Mouse (Mus musculus): ENCODE results near the gene Bak1. TPM values are rescaled to one million over a fixed set of nuclear protein-coding genes. Genes with fewer than 3 reads are reported as not detected.

The Bak1 gene
- 10 to 100 TPM; 18.8 to 22.3 (median 21.4) TPM for total RNA-seq (2022)

DNA sequence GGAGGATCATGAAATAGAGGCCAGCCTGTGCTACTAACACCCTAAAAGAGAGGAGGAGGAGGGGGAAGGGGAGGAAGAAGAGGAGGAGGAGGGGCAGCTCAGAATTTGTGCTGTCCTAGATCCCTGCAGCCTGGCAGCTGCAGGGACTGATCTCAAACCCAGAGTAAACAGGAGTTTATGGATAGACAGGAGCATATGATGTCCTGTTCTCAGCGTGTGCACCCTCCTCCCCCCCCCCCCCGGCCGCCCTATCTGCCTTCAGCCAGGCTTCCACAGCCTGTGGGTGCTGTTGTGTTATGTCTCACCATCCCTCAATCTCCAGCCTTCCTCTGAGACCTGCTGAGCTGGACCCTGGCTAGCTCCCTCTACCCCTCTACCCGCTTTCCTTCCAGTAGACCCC lies at the start of gene Bak1:
Gene Bak1 (minus strand): TSS at position 101 of the 400 bp plus-strand sequence.
- no peak for DNase-seq (ENCODE audit: low spot score in 2 of 2)

DNA sequence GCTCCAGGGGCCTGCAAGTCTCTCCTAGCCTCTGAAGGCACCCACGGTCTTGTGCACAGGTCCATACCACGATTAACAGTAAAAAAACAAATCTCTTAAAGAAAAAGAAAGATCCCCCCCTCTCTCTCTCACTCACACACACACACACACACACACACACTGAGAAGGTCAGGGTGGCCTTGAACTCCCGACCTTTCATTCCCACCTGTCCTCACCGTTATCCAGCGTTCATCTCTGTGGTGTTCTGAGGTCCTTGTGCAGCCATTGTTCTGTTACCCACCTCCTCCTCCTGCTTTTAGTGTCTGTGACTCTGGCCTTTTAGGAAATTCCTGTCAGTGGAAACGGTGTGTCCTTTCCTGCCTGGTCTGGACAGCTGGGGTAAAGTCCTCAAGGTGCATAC lies 49.7 kb upstream of the Bak1 start:
- DNase-seq (ENCODE audit: low spot score in 2 of 2): no peak

DNA sequence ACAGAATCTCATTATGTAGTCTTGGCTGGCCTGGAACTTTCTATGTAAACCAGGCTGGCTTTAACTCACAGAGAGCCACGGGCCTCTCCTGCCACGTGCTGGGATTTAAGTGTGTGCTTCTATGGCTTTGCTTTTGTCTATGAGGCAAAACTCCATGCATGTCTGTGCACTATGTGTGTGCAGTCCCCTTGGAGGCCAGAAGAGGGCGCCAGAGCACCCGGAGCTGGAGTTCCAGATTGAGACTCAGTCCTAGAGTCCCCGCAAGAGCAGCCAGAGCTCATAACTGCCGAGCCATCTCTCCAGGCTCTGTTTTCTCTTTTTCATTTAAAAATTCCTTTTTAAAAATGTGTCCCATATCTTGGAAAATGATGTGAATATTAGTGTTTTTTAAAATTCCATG lies 49.1 kb upstream of the Bak1 start:
- DNase-seq (ENCODE audit: low spot score in 2 of 2): no peak

DNA sequence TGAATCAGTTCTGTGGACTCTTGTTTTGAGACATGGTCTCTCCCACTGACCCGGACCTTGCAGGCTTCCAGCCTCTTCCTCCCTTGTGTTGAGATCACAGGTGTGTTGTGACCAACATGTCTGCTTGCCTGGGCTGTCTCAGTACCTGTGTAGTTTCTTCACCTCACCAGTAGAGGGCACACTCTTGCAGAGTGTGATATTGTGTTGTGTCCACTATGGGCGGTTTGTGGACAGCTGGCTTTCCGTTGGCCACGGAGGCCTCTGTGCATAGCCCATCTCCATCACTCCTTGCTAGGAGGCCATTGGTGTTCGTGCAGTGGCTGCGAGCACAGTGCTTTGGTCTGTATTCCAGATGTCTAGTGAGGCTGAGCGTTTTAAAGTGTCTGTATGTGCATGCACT lies 48.3 kb upstream of the Bak1 start:
- no peak for DNase-seq (ENCODE audit: low spot score in 2 of 2)

DNA sequence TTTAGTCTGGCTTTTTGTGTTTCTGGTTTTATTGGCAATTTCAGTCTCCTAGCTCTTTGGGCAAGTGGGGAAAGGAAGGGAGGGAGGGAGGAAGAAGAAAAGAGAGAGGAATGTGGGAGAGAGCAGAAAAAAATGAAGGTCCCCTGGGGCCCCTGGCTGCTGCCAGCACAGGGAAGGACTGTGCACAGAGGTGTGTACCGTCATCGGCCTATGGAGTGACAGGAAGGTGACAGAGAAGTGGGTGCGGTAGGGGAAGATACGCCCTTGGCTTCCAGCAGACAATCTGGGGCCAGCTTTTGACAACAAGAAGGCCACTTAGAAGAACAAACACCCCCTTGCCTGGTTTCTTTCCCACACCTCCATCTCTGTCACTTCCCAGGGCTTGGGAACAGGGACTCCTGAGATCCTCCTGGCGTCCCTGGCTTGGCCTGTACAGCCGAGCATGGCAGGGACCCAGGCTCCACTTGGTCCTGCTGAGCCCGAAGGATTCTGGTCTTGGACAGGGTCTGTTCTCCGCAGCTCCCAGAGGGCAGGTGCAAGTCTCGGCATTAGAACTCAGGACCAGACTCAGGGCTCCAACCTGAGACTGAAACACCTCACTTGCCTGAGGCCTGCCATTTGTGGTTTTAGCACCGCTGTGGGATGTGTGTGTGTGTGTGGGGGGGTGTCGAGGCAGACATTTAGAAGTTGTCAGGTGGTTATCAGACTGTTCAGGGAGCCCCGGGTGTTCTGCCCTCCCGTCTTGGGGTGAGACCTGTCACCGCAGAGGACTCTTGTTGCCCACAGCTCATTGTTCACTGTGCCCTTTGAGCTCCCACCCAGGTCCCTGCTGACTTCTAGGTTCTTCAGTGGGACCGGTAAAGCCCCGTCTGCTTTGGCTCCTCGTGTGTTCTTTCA lies 46.3 kb upstream of the Bak1 start:
- DNase-seq (ENCODE audit: low spot score in 2 of 2): no peak

DNA sequence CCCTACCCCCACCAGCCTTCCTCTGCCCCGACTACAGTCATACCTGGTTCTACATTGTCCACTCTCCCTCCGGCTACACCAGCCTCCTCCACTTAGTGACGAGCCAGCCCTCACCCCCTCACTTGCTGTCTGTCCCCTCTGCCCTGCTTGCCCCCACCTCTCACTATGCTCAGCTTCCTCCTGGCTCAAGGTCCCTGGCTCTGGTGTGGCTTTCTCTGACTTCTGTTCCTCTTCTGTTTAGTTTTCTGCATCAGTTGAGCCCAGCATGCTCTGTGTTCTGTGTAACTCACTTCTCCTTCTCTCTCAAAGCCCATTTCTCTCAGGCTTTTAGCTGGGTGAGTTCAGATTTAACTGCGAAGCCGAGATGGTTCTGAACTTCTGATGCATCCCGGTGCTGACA lies 45.4 kb upstream of the Bak1 start:
- no peak for DNase-seq (ENCODE audit: low spot score in 2 of 2)

DNA sequence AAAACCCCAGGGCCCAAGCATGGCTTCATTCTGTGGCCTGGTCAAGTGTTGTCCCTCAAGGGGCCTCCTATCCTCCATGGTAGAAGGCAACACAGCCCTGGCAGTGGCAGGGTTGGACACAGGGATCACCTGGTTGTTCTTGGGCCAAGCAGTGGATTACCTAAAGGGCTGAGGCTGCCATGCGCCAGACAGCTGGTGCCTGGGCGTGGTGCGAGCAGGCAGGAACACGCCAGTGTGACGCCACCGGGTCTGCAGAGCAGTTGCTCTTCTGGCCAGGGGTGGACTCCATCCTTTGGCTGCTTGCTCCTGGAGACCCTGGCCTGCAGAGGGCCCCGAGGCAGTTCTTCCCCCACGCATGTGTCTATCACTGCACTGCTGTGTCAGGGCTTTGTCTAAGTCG lies 45.0 kb upstream of the Bak1 start:
- no peak for DNase-seq (ENCODE audit: low spot score in 2 of 2)

DNA sequence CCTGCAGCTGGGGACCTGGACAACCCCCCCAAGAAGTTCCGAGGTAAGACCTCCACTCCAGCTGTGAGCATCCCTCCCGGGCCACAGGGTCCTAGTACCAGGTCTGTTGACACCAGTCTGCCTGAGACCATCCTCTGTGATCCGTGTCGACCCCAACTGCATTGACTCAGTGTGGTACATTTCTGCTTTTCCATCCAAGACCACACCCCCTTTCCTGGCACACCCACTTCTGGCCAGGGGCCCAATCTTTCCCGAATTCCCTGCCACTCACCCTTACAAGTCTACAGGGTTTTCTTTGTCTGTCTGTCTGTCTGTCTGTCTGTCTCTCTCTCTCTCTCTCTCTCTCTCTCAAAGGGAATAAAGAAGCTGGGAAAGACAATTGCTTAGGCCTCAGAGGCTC lies 44.3 kb upstream of the Bak1 start:
- DNase-seq (ENCODE audit: low spot score in 2 of 2): no peak

DNA sequence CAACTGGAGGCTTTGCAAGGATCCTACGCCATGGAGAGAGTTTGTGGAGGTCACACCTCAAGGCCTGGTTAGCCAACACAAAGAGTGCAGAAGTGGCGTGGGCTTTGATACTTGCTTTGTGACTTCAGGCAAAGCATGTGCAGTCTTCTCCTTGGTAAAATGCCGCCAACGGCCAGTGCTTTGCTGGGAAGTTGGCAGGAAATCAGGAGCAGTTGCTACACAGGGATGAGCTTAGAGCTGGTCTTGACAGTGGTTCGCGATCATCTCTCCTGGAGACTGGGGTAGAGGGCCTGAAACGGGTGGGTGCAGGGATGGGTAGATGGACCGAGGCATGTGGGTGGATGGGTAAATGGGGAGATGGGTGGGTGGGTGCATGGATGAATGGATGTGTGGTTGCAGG lies 43.6 kb upstream of the Bak1 start:
- no peak for DNase-seq (ENCODE audit: low spot score in 2 of 2)

DNA sequence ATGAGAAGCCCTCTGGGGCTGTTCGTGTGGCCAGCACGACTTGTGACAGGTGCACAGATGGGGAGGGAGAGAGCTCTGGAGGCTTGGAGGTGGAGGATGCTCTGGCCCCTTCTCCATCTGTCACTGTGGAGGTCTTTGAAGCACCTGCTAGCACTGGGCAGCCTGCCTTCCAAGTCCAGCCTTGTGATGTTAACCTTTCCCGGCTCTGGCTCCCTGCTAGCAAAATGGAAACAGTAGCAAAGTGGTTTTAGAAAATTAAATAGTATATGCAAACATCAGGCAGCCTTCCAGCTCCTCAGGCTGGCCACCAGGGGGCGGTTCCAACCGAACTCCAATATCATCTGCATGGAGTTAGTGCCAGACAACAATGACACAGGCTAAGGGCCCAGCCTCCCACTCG lies 42.8 kb upstream of the Bak1 start:
- no peak for DNase-seq (ENCODE audit: low spot score in 2 of 2)

DNA sequence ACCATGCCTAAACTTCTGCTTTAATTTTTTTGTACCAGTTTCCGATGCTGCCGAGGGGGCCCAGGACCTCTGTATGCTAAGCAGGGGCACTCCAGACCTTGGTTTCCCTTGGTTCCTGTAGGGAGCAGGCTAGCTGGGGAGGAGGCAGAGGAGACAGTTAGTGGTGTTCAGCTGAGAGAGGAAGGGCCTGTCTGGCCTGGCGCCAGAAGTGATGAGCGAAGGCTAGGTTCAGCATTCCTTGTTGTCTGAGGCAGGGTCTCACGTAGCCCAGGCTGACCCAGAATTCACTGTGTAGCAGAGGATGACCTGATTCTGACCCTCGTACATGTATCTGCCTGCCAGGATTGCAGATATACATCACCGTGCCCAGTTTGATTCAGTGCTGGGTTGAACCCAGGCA lies 42.1 kb upstream of the Bak1 start:
- DNase-seq (ENCODE audit: low spot score in 2 of 2): no peak

DNA sequence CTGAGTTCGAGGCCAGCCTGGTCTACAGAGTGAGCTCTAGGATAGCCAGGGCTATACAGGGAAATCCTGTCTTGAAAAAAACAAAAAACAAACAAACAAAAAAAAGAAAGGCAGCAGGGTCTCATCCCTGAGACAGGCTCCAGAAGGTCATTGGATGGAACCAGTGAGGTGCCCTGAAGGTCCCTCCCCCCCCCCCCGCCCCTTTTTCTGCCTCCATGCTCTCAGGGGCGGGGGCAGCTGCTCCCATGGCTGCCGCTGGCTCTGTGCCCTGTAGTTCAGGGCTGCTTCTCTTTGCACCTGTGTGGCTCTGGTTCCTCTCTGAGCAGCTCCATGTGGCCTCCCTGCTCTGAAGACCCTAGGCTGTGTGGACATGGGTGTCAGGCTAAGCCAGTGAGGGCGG lies 40.3 kb upstream of the Bak1 start:
- DNase-seq (ENCODE audit: low spot score in 2 of 2): no peak

DNA sequence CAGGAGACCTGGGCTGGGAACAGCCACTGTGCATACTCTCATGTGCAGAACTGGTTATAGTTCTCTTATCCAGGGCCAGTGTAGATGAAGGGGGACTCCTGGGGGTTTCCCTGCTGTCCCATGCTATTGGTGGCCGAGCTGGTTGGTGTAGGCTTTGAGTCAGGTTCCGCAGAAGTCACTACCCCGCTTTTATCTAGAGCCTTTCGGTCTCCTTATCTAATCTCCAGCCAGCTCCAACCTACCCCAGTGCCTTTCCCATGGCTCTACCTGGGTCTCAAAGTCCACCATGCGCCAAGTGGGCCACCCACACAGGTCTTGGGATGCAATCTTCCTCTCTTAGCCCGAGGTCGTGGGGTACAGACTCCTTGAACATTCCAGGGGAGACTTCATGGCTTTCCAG lies 37.3 kb upstream of the Bak1 start:
- DNase-seq (ENCODE audit: low spot score in 2 of 2): no peak

DNA sequence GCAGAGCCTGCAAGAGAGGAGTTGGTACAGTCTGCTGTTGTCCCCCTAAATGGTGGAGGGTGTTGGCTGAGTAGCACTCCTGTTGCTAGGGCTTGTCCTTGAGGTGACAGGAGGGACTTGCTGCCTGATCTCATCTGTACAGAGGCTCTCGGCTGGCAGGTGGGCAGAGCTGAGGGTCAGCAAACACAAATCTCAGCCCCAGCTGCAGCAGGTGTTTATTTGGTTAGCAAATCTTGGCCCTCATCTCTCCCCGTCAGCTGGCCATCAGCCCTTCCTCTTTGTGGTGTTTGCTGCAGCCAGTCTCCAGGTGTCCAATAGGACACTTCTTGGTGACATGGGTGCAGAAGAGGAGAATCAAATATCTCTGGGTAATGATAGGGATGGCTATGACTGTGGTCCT lies 35.4 kb upstream of the Bak1 start:
- no peak for DNase-seq (ENCODE audit: low spot score in 2 of 2)

DNA sequence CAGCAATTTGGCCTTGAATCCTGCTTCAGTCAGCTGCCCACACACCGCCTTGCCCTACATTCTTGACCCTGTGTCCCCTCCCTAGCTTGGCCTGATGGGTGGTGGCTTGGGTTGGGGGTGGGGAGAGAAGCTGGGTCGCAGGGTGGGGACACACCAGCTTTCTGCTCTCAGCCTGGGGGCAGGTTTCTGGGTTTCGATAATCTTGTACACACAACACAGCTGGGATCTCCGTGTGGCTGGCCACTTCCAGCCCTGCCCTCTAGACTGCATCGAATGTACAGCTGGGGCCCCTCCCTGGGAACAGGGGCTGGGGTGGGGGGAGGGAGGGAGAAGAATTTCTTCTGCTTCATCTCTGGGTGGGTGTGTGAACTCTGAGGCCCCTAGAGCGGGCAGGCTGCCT lies 34.9 kb upstream of the Bak1 start:
- no peak for DNase-seq (ENCODE audit: low spot score in 2 of 2)

DNA sequence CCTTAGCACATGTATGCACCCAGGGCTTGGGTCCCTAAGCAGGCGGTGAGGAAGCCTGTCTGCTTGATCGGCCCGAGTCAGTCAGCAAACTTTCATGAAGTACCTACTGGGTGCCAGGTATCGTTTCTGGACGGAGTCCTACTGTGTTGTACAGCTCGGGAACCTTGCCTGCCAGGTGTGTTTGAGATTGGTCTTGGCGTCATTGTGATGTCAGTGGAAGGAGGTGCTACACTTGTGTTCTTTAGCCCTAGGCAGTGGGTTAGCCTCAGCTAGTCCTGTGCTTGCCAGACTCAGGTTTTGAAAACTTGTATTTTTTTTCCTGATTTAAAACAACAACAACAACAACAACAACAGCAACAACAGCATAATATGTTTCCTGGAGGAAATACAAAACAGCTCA lies 33.9 kb upstream of the Bak1 start:
- DNase-seq (ENCODE audit: low spot score in 2 of 2): no peak

DNA sequence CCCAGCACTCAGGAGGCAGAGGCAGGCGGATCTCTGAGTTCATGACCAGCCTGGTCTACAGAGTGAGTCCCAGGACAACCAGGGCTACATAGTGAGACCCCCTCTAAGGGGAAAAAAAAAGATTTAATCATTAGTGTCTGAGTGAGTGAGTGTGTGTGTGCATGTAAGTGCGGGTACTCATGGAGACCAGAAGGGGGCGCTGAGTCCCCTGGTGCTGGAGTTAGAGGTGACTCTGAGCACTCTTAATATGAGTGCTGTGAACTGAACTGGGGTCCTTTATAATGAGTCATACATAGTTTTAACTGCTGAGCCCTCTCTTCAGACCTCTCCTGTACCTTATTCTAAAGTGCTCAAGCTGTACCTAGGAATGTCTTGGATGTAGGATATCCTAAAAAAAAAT lies 32.9 kb upstream of the Bak1 start:
- no peak for DNase-seq (ENCODE audit: low spot score in 2 of 2)

DNA sequence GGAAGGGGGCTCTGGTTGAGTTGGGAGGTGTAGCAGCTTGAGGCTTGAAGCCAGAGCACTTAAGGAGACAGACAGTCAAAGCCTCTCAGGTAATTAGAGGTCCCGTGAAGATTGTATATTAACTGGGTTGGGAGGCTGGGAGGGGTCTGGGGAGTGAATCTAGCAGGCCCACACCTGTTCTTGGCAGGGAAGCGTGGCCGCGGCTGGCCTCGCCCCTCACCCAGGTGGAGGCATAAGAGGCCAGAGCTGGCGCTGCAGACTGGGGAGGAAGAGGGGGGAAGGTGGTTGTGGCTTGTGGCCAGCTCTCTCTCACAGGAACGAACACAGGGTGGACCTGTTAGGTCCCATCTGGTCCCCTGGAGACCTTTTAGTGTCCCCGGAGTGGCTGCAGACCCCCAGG lies 31.9 kb upstream of the Bak1 start:
- no peak for DNase-seq (ENCODE audit: low spot score in 2 of 2)

DNA sequence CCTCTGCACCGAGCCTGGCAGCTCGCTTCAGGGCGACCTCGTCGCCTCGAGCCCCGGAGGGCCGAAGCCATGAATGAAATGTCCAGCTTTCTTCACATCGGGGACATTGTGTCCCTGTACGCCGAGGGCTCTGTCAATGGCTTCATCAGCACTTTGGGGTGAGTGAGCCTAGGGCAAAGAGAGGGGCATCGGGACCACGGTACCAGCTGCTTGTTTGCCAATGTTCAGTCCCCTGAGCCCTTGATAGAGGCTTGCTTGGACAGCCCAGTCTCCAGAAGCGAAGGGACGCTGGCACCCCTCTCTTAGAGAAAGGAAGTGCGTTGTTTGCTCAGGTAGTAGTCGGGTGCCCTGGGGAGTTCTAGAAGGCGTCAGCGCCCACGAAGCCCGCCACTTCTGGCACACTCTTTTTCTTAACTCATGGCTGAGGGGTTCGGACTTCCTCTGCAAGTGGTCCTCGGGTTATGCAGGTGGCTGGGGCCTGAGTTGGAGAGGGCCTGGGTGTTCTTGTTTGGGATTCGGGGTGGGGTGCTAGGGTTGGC lies 28.8 kb upstream of the Bak1 start:
- no peak for DNase-seq (ENCODE audit: low spot score in 2 of 2)

DNA sequence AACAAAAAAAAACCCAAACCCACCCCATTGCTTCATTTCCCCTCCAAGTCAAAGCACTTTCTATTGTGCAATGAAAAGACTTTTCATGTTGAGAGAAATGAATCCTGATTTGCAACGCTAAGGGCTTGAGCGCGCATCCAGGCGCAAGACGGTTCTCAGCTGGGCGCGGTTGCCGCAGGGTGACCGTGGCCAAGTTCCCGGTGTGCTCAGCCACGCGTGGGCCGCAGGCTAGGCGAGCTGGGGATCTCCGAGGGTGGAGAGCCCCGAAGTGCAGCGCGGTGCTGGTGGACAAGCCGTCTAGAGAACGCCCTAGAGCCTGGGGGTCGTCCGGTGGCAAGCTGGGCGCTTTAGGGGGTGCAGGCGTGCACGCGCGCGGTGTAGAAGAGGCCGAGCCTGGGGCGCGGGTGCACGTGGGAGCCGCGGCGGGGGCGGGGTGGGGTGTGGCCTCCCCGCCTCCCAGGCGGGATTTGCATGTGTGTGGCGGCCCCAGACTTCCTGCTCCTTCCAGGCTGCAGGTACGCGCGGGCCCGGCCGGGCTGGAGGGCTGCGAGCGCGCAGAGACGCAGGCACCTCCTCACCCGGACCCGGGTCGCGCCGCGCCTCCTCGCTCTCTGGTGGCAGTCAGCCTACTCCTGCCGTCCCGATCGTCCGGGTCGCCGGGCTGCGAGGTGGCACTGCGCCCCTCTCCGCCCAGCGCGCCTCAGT lies 28.2 kb upstream of the Bak1 start, which contains the start of gene Itpr3:
Gene Itpr3 (plus strand): TSS at position 493 of the 705 bp plus-strand sequence.
- DNase-seq (ENCODE audit: low spot score in 2 of 2): peak in 1 of 2 experiments; percentile 39

DNA sequence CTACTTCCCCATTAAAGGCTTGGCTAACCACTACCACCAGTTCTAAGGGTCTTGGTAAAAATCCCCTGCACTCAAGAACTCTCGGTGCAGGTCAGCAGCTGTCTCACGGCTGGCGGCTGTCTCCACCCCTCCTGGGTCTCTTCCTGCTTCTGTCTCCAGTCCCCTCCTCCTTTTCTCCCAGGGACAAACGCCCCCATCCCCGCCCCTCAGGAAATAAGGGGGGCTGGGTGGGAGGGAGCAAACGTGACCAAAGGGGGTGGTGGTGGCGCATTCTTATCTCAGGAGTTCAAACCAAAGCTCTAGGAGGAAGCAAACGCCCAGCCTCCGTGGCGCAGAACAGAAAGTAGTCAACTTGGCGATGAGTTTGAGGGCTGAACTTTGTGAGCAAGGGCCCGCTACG lies 27.4 kb upstream of the Bak1 start:
- peak; percentile 15 to 21 for DNase-seq (ENCODE audit: low spot score in 2 of 2)

DNA sequence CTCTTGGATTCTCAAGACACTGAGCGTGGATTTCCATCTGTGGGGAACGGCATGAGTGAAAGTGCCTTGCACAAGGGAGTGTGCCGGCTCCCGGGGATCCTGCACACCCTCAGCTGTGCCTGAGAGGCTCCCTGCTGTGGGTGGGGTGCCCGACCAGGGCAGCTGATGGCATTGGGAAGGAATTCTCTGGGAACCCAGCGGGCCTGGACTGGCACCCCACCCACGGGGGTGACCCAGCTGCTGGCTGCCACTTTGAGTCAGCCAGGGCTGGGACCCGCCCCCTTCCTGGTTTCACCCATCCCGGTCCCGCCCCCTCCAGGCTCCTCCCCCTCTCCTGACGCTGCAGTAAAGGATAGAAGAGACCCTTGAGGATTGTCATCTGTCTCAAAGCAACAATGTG lies 22.7 kb upstream of the Bak1 start:
- peak in 1 of 2 experiments; percentile 20 for DNase-seq (ENCODE audit: low spot score in 2 of 2)

DNA sequence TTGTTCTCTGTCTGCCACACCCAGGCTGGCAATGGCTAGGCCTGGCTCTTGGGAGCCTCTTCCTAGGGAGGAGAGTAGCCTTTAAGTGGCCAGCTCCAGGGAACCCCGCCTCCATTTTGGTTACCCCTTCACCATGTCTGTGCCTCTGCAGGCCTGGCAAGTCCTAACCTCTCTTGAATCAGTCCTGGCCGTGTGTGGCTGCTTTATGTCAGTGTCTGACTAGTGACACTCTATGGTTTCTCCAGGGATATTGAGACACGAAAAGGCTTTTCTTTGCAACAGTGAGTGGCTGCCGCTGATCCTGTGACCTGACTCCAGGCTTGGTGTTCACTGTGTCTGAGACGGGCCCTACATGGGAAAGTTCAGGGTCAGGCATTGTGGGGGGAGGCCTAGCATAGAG lies 22.0 kb upstream of the Bak1 start:
- no peak for DNase-seq (ENCODE audit: low spot score in 2 of 2)
